Mouse (Mus musculus) C2C12 (cell line): ENCODE data around the gene C5ar2. TPM values are rescaled to one million over a fixed set of nuclear protein-coding genes. Genes with fewer than 3 reads are reported as not detected.

Experiments used
- H3K27me3 ChIP-seq: one replicate; pipeline ENCODE4 v1.6.1; 2011; ENCODE audit not compliant: control insufficient read depth, insufficient read depth, insufficient read length
- H3K36me3 ChIP-seq: one replicate; pipeline ENCODE4 v1.6.1; 2011; ENCODE audit not compliant: control insufficient read depth, insufficient read depth
- H3K4me3 ChIP-seq: one replicate; pipeline ENCODE4 v1.5.1; 2011; ENCODE audit warnings: mild to moderate bottlenecking, control low read depth; ENCODE audit not compliant: poor library complexity, insufficient read depth, severe bottlenecking
- H3K79me2 ChIP-seq: one replicate; pipeline ENCODE4 v1.6.1; 2011; ENCODE audit not compliant: control insufficient read depth, insufficient read depth
- H3K79me3 ChIP-seq: one replicate; pipeline ENCODE4 v1.6.1; 2011; ENCODE audit warnings: low read depth, control low read depth
- H3ac ChIP-seq: one replicate; pipeline ENCODE3; 2011; ENCODE audit warnings: low read depth; ENCODE audit not compliant: control insufficient read depth, insufficient read length
- CEBPB ChIP-seq: IDR thresholded peaks from one replicate; pipeline ENCODE4 v1.6.1; 2011; ENCODE audit warnings: low read depth, mild to moderate bottlenecking, control low read depth, moderate library complexity
- CTCF ChIP-seq: IDR thresholded peaks from one replicate; pipeline ENCODE4 v1.5.1; 2011; ENCODE audit not compliant: control insufficient read depth, insufficient read depth, insufficient read length
- FOSL1 ChIP-seq: IDR thresholded peaks from one replicate; pipeline ENCODE4 v1.8.0; 2011; ENCODE audit warnings: mild to moderate bottlenecking, low read length; ENCODE audit not compliant: poor library complexity, insufficient read depth, severe bottlenecking
- MAX ChIP-seq: IDR thresholded peaks from one replicate; pipeline ENCODE4 v1.6.1; 2011; ENCODE audit warnings: mild to moderate bottlenecking, control low read depth
- MYOD1 ChIP-seq: IDR thresholded peaks from one replicate; pipeline ENCODE4 v1.6.1; 2011; ENCODE audit warnings: low read depth; ENCODE audit not compliant: control insufficient read depth, insufficient read length
- MYOG ChIP-seq: IDR thresholded peaks from one replicate; pipeline ENCODE4 v1.6.1; 2011; ENCODE audit not compliant: control insufficient read depth, insufficient read length; ENCODE audit errors: extremely low read depth
- USF1 ChIP-seq: IDR thresholded peaks from one replicate; pipeline ENCODE4 v1.6.1; 2011; ENCODE audit warnings: low read depth, mild to moderate bottlenecking, control low read depth, moderate library complexity
- polyA plus RNA-seq: library from polyadenylated mRNA; unstranded; fragments of >200 nt; fragmentation: generic; extraction: Trizol; gene quantifications from one replicate; pipeline ENCODE4 v1.2.1, GENCODE M21; 2012; ENCODE audit warnings: missing spikeins

C5ar2 gene
- polyA plus RNA-seq, 1 experiment, result not detected

DNA sequence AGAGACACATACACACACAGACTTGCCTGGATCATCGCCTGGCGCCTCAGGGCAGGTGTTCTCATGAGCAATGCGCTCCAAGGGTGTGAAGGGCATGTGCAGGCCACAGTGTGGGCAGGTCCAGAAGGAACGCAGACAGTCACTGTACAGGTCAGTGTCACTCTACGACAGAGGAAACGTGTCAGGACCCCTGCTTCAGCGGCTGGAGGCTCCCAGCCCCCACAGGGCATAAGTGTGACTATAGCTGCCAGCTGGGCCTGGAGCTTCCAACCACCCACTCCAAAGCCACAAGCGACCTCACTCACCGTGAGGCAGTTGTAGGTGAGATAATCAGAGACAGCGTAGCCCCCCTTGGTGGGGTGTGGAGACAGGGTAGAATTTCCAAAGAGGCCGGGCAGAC lies 45.4 kb downstream of the C5ar2 start:
- Histone ChIP-seq H3K79me3 (no peaks in the 10 kb centered on the region), H3K27me3 (no peaks in the 10 kb centered on the region), H3ac (no peak overlapping the region), H3K79me2 (no peaks in the 10 kb centered on the region), H3K36me3 (no peaks in the 10 kb centered on the region), H3K4me3 (no peak overlapping the region)
- TF ChIP-seq FOSL1, result no peak

DNA sequence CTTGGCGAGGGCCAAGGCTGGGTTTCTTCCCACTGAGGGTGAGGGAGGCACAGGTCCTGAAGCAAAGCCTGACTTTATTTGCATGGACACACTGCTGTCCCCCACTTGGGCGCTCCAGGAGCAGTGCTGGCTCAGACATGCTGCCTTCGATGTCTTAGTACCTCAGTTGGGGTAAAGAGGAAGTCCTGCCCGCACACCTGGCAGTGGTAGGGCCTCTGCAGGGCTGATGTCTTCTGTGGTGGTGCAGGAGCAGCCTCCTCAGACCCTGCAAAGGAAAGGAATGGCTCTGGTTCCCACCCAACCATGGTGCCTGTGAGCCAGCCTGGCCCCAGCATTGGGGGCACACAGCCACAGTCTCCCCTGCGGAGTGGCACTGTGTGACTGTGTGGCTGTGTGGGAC lies 46.8 kb downstream of the C5ar2 start:
- no peaks in the 10 kb centered on the region for H3K79me2 ChIP-seq
- no peak overlapping the region for H3K4me3 ChIP-seq
- H3K36me3 ChIP-seq, result no peaks in the 10 kb centered on the region
- no peaks in the 10 kb centered on the region for H3K27me3 ChIP-seq
- no peak overlapping the region for H3ac ChIP-seq
- no peak for TF ChIP-seq MAX
- no peaks in the 10 kb centered on the region for H3K79me3 ChIP-seq

DNA sequence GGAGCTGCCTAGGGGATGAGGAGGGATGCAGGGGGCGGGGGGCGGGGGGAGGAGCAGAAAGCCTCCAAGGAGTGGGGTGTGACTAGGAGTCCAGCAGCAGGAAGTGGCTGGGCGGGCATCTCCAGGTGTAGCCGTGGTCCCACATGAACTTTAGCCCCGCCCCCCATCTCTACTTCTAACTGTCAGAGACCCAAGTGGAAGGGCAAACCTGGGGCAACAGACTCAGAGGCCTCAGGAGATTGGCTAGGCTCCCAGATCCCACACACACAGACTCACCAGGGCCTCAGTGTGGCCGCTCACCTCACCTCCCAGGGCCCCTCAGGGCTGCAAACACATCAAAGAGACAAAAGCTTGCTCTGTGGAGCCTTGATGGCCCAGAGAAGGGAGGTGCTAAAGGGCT lies 47.3 kb downstream of the C5ar2 start:
- Histone ChIP-seq H3K27me3 (no peaks in the 10 kb centered on the region), H3K4me3 (no peak overlapping the region), H3K79me2 (no peaks in the 10 kb centered on the region), H3K36me3 (no peaks in the 10 kb centered on the region), H3K79me3 (no peaks in the 10 kb centered on the region), H3ac (no peak overlapping the region)
- TF ChIP-seq USF1 (no peak), CTCF (no peak), MYOG (no peak), MAX (no peak), FOSL1 (no peak), CEBPB (no peak), MYOD1 (no peak)

DNA sequence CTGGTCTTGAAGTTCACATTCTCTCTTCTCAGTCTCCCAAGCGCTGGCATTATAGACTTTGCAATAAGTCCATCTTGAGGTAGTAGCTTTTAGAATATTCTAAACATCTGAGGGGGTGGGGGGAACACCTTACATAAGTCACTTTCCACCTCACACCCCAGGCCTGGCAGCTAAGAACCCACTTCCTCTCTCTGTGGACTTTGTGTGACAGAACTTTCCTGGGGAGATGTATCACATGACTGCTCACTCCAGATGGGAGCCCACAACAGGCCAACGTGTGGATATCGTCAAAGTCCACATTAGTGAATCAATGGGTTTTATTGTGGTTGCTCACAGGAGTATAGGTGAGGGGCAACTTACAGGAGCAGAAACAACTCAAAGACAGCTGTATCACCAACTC lies 50.3 kb downstream of the C5ar2 start:
- H3K79me3 ChIP-seq, result no peaks in the 10 kb centered on the region
- TF ChIP-seq CEBPB (no peak), MYOG (no peak), USF1 (no peak), CTCF (no peak), MAX (no peak), FOSL1 (no peak), MYOD1 (no peak)
- H3K79me2 ChIP-seq, result no peaks in the 10 kb centered on the region
- H3ac ChIP-seq, result no peak overlapping the region
- no peaks in the 10 kb centered on the region for H3K36me3 ChIP-seq
- H3K4me3 ChIP-seq, result no peak overlapping the region
- H3K27me3 ChIP-seq, result peaks cover 22% of the 10 kb centered on the region

DNA sequence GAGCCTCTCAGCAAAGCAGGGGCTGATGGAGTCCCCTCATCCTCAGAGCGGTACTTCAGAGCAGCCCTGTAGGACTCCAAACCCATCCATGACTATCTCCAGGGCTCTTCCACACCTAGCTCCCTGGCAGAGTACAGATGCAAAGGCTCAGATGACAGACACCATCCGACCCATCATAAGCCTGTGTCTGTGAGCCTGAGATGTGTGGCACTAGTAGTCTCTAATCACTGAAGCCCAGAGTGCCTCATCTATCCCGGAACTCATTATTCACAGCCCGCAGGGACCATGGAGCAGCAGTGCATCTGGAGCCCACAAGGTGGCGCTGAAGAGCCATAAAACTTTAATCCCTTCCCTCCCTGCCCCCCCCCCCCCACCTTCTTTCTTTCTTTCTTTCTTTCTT lies 51.6 kb downstream of the C5ar2 start:
- no peak overlapping the region for H3ac ChIP-seq
- H3K36me3 ChIP-seq, result no peaks in the 10 kb centered on the region

DNA sequence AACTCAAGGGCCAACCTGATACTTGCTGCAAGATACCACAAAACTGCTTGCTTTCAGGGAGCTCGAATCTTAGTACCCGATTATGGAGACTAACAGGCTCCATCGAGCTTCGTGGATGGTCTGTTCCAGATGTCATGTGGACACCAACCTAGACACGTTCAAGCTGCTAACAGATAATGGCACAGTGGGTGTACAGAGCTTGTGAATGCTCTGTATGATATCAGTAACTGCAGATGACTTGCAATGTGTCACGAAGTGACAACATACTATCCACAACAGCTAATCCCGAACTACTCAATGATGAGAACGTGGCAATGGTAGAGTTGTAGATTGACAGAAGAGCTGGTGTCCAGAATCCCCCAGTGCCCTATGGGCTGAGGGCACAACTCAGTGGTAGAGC lies 56.5 kb downstream of the C5ar2 start:
- TF ChIP-seq CTCF (no peak), MYOD1 (no peak), FOSL1 (no peak), MAX (no peak), MYOG (no peak), CEBPB (no peak), USF1 (no peak)
- Histone ChIP-seq H3ac (no peak overlapping the region), H3K27me3 (peaks cover 24% of the 10 kb centered on the region), H3K79me3 (no peaks in the 10 kb centered on the region), H3K79me2 (no peaks in the 10 kb centered on the region), H3K36me3 (no peaks in the 10 kb centered on the region), H3K4me3 (no peak overlapping the region)

More for the DNA sequence above, 51.6 kb downstream of the C5ar2 start:
- peaks cover 24% of the 10 kb centered on the region for H3K27me3 ChIP-seq
- no peak overlapping the region for H3K4me3 ChIP-seq
- no peak for TF ChIP-seq USF1
- TF ChIP-seq MAX, result no peak
- peak; percentile 34 for TF ChIP-seq CTCF
- no peaks in the 10 kb centered on the region for H3K79me2 ChIP-seq
- H3K79me3 ChIP-seq, result no peaks in the 10 kb centered on the region

Other genes with a start within 250 kb of the C5ar2 start
- 4.3 TPM for gene Bicra, start 196.2 kb downstream of the C5ar2 start, polyA plus RNA-seq
- not detected for gene Zfp541, start 182.3 kb downstream of the C5ar2 start, polyA plus RNA-seq
- gene Napa, start 145.7 kb downstream of the C5ar2 start, polyA plus RNA-seq, result 138 TPM
- 13.1 TPM for gene Kptn, start 124.3 kb downstream of the C5ar2 start, polyA plus RNA-seq
- gene Slc8a2, start 114.3 kb downstream of the C5ar2 start, polyA plus RNA-seq, result 0.02 TPM
- 4.5 TPM for gene Meis3, start 69.1 kb downstream of the C5ar2 start, polyA plus RNA-seq
- gene Dhx34, start 22.1 kb downstream of the C5ar2 start, polyA plus RNA-seq, result 14.4 TPM
- gene C5ar1, start 15.4 kb upstream of the C5ar2 start, polyA plus RNA-seq, result 0.02 TPM
- gene Inafm1, start 29.5 kb upstream of the C5ar2 start, polyA plus RNA-seq, result 11.7 TPM
- 52.2 TPM for gene Ccdc9, start 42.6 kb upstream of the C5ar2 start, polyA plus RNA-seq
- gene Bbc3, start 64.2 kb upstream of the C5ar2 start, polyA plus RNA-seq, result 6.6 TPM
- 218 TPM for gene Sae1, start 143.7 kb upstream of the C5ar2 start, polyA plus RNA-seq
- gene Zc3h4, start 156.8 kb upstream of the C5ar2 start, polyA plus RNA-seq, result 29.8 TPM
- 81.7 TPM for gene Tmem160, start 208.6 kb upstream of the C5ar2 start, polyA plus RNA-seq
- gene Npas1, start 233.6 kb upstream of the C5ar2 start, polyA plus RNA-seq, result 0.18 TPM